Mouse (Mus musculus) G1E (cell line): Measurements from ENCODE around the gene Gm27029.

Source experiments
- CTCF ChIP-seq: IDR thresholded peaks from 2 replicates; pipeline ENCODE4 v1.5.1; 2012; ENCODE audit warnings: low read depth, low read length, inconsistent platforms, mixed read lengths
- GATA1 ChIP-seq: IDR thresholded peaks from 2 replicates; pipeline ENCODE4 v1.6.1; 2012; ENCODE audit warnings: borderline replicate concordance, low read length, inconsistent platforms, mixed read lengths
- TAL1 ChIP-seq: conservative IDR thresholded peaks from 2 replicates; pipeline ENCODE4 v1.6.1; 2012; ENCODE audit warnings: low read depth, low read length, inconsistent platforms, mixed read lengths

GRCm38 (mm10) chr11:101415306-101415705, 9.3 kb downstream of the Gm27029 start:
- no peak for TF ChIP-seq GATA1
- no peak for TF ChIP-seq CTCF
- TF ChIP-seq TAL1: no peak
